ENCODE assay signal across 22 mouse cellular contexts in the genomic region with DNA sequence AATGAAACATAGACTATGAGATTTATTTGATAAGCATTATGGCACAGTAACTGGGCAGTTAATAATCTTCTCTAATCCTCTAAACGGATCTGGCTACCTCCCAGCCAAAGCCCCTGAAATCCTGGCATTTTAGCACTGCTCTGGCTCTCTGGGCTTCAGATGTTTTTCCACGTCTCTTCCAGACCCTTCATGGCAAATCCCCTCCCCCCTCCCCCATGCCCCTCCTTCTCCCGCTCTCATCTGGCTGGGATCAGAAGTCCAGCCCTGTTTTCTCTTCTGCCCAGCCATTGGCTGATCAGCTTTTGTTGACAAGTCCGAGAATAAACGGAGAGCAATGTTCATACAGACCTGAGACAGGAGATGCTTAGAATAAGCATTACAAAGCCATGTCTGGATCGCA.
DNase-seq lines count a peak whose midpoint lies in the region; ATAC-seq lines count a peak whose summit lies in the region.
"Had no signal": no experiment of that assay in that cellular context is flagged by ENCODE, and none has a peak within 500 bp of the region (broad histone marks: within the 10 kb centered on the region; RNA-seq: fewer than 3 reads in every experiment).

No protein-coding gene starts in this region.

- no peak for DNase-seq in cerebellum, adult 11 months
- DNase-seq: cerebellum, adult 9-11 months; gastrocnemius, postnatal 36 days; heart, postnatal 4 days; kidney, postnatal 36 days; liver, postnatal 0 days; right cerebral cortex, postnatal 4 days had no signal

- H3K9ac ChIP-seq in hindbrain, embryonic 16.5 days (ENCODE audit: low read depth, low read length), result no peak overlapping the region
- no peak overlapping the region for H3K9ac ChIP-seq in hindbrain, embryonic 12.5 days
- no peak overlapping the region for H3K9ac ChIP-seq in neural tube, embryonic 13.5 days
- no peak overlapping the region for H3K9ac ChIP-seq in neural tube, embryonic 15.5 days (replicated peaks)
- H3K9ac ChIP-seq in midbrain, embryonic 16.5 days (ENCODE audit: low read depth, low read length), result no peak overlapping the region
- H3K9ac ChIP-seq: embryonic facial prominence, embryonic 12.5 days; heart, embryonic 15.5 days; intestine, embryonic 15.5 days; liver, postnatal 0 days had no signal

- no peaks in the 10 kb centered on the region for H3K36me3 ChIP-seq in hindbrain, embryonic 16.5 days (ENCODE audit: control insufficient read depth, insufficient read depth, low read length)
- no peaks in the 10 kb centered on the region for H3K36me3 ChIP-seq in hindbrain, embryonic 12.5 days
- H3K36me3 ChIP-seq in neural tube, embryonic 13.5 days, result no peaks in the 10 kb centered on the region
- no peaks in the 10 kb centered on the region for H3K36me3 ChIP-seq in neural tube, embryonic 15.5 days
- no peaks in the 10 kb centered on the region for H3K36me3 ChIP-seq in midbrain, embryonic 16.5 days (ENCODE audit: control insufficient read depth, insufficient read depth, low read length)
- H3K36me3 ChIP-seq: embryonic facial prominence, embryonic 12.5 days; heart, embryonic 15.5 days; intestine, embryonic 15.5 days; limb, embryonic 10.5 days had no signal

- H3K4me1 ChIP-seq in hindbrain, embryonic 16.5 days (ENCODE audit: control insufficient read depth, insufficient read depth, low read depth, low read length), result no peaks in the 10 kb centered on the region
- H3K4me1 ChIP-seq in hindbrain, embryonic 12.5 days, result no peaks in the 10 kb centered on the region
- H3K4me1 ChIP-seq in neural tube, embryonic 13.5 days (replicated peaks), result no peaks in the 10 kb centered on the region
- no peaks in the 10 kb centered on the region for H3K4me1 ChIP-seq in neural tube, embryonic 15.5 days
- no peaks in the 10 kb centered on the region for H3K4me1 ChIP-seq in midbrain, embryonic 16.5 days (ENCODE audit: control insufficient read depth, insufficient read depth, low read length)
- H3K4me1 ChIP-seq: embryonic facial prominence, embryonic 12.5 days; heart, embryonic 15.5 days had no signal

- H3K9me3 ChIP-seq in hindbrain, embryonic 16.5 days (ENCODE audit: control insufficient read depth, low read length), result no peaks in the 10 kb centered on the region
- H3K9me3 ChIP-seq in hindbrain, embryonic 12.5 days (replicated peaks), result no peaks in the 10 kb centered on the region
- no peaks in the 10 kb centered on the region for H3K9me3 ChIP-seq in neural tube, embryonic 13.5 days
- no peaks in the 10 kb centered on the region for H3K9me3 ChIP-seq in neural tube, embryonic 15.5 days (replicated peaks)
- H3K9me3 ChIP-seq in midbrain, embryonic 16.5 days (replicated peaks; ENCODE audit: control insufficient read depth, low read length, poor library complexity, severe bottlenecking), result no peaks in the 10 kb centered on the region
- H3K9me3 ChIP-seq: embryonic facial prominence, embryonic 12.5 days; heart, embryonic 15.5 days; intestine, embryonic 15.5 days; limb, embryonic 10.5 days had no signal

- no peaks in the 10 kb centered on the region for H3K27me3 ChIP-seq in hindbrain, embryonic 16.5 days (replicated peaks; ENCODE audit: control insufficient read depth, insufficient read depth, low read length)
- H3K27me3 ChIP-seq in hindbrain, embryonic 12.5 days, result no peaks in the 10 kb centered on the region
- H3K27me3 ChIP-seq in neural tube, embryonic 13.5 days, result no peaks in the 10 kb centered on the region
- H3K27me3 ChIP-seq in neural tube, embryonic 15.5 days (replicated peaks), result no peaks in the 10 kb centered on the region
- H3K27me3 ChIP-seq in midbrain, embryonic 16.5 days (ENCODE audit: control insufficient read depth, insufficient read depth, low read depth, low read length), result no peaks in the 10 kb centered on the region
- H3K27me3 ChIP-seq: CH12.LX; embryonic facial prominence, embryonic 12.5 days; heart, embryonic 15.5 days; intestine, embryonic 15.5 days had no signal

- H3K27ac ChIP-seq in hindbrain, embryonic 16.5 days (ENCODE audit: low read depth, low read length), result no peak overlapping the region
- no peak overlapping the region for H3K27ac ChIP-seq in hindbrain, embryonic 12.5 days
- H3K27ac ChIP-seq in neural tube, embryonic 13.5 days (replicated peaks), result no peak overlapping the region
- H3K27ac ChIP-seq in neural tube, embryonic 15.5 days (replicated peaks), result no peak overlapping the region
- no peak overlapping the region for H3K27ac ChIP-seq in midbrain, embryonic 16.5 days (ENCODE audit: low read length)
- H3K27ac ChIP-seq: embryonic facial prominence, embryonic 12.5 days; heart, embryonic 15.5 days; intestine, embryonic 15.5 days; limb, embryonic 10.5 days had no signal

- H3K4me3 ChIP-seq in hindbrain, embryonic 16.5 days (ENCODE audit: low read length), result no peak overlapping the region
- no peak overlapping the region for H3K4me3 ChIP-seq in hindbrain, embryonic 12.5 days
- H3K4me3 ChIP-seq in neural tube, embryonic 13.5 days, result no peak overlapping the region
- H3K4me3 ChIP-seq in neural tube, embryonic 15.5 days (replicated peaks), result no peak overlapping the region
- no peak overlapping the region for H3K4me3 ChIP-seq in midbrain, embryonic 16.5 days (ENCODE audit: low read depth, low read length)
- H3K4me3 ChIP-seq: embryonic facial prominence, embryonic 12.5 days; erythroblast, embryonic 14.5 days; heart, embryonic 15.5 days; intestine, embryonic 15.5 days; limb, embryonic 10.5 days; myocyte had no signal

- ATAC-seq in hindbrain, embryonic 16.5 days, result peak; percentile 58; the same call in 1 of the 2 replicates
- ATAC-seq in hindbrain, embryonic 12.5 days (ENCODE audit: low FRiP score), result no peak
- ATAC-seq in neural tube, embryonic 13.5 days (ENCODE audit: low read depth), result 0 out of 2 replicates have a peak, but pooled peaks have one; percentile 36
- ATAC-seq in neural tube, embryonic 15.5 days (ENCODE audit: low FRiP score), result no peak
- peak; percentile 54; the same call in 1 of the 2 replicates for ATAC-seq in midbrain, embryonic 16.5 days
- ATAC-seq in megakaryocyte progenitor cell, adult 5-6 weeks (replicated peaks; ENCODE audit: poor library complexity), result no peak
- no peak for ATAC-seq in erythroid progenitor cell, adult 5-6 weeks (replicated peaks; ENCODE audit: low FRiP score, poor library complexity, severe bottlenecking)
- ATAC-seq: forebrain, embryonic 16.5 days; intestine, embryonic 15.5 days; liver, postnatal 0 days had no signal

- no peak overlapping the region for H3K4me2 ChIP-seq in hindbrain, embryonic 16.5 days (ENCODE audit: low read length)
- H3K4me2 ChIP-seq in hindbrain, embryonic 12.5 days (replicated peaks), result no peak overlapping the region
- no peak overlapping the region for H3K4me2 ChIP-seq in neural tube, embryonic 13.5 days
- no peak overlapping the region for H3K4me2 ChIP-seq in neural tube, embryonic 15.5 days
- H3K4me2 ChIP-seq in midbrain, embryonic 16.5 days (ENCODE audit: low read length), result no peak overlapping the region
- H3K4me2 ChIP-seq: embryonic facial prominence, embryonic 12.5 days; heart, embryonic 15.5 days; intestine, embryonic 15.5 days had no signal

- 31% methylated on average over 6 of the region's 6 CpGs for WGBS in hindbrain, embryonic 16.5 days
- 33% methylated on average over 6 of the region's 6 CpGs for WGBS in hindbrain, embryonic 12.5 days
- WGBS in neural tube, embryonic 13.5 days, result 38% methylated on average over 6 of the region's 6 CpGs
- WGBS in neural tube, embryonic 15.5 days, result 33% methylated on average over 6 of the region's 6 CpGs
- WGBS in midbrain, embryonic 16.5 days, result 17% methylated on average over 6 of the region's 6 CpGs

Comparison
In these comparisons a context has a peak if more than half of its experiments do, and no peak if none do; other contexts are left out.
1. ATAC-seq: peak in hindbrain, embryonic 16.5 days (single experiment), neural tube, embryonic 13.5 days (single experiment) and midbrain, embryonic 16.5 days (single experiment); none in hindbrain, embryonic 12.5 days (single experiment), neural tube, embryonic 15.5 days (single experiment), megakaryocyte progenitor cell, adult 5-6 weeks (single experiment) and erythroid progenitor cell, adult 5-6 weeks (single experiment).